Mouse (Mus musculus) G1E-ER4 (cell line): ENCODE data around the gene Ntf5. TPM values are rescaled to one million over a fixed set of nuclear protein-coding genes. Genes with fewer than 3 reads are reported as not detected.
"Not testable (repeated sequence)": the region's sequence is repeated elsewhere in the genome, so short reads cannot be mapped to it uniquely, and the experiment has no call there.

Source experiments
- GATA1 ChIP-seq: IDR thresholded peaks from one replicate; pipeline ENCODE4 v1.8.0; 2012; ENCODE audit warnings: low read length, inconsistent platforms
- polyA plus RNA-seq: library from polyadenylated mRNA; stranded (reverse); fragments of >175 nt; gene quantifications from 2 replicates; pipeline ENCODE4 v1.2.3, GENCODE M21; 2012

Ntf5 gene
- polyA plus RNA-seq, 1 experiment, result 0.04 TPM

DNA sequence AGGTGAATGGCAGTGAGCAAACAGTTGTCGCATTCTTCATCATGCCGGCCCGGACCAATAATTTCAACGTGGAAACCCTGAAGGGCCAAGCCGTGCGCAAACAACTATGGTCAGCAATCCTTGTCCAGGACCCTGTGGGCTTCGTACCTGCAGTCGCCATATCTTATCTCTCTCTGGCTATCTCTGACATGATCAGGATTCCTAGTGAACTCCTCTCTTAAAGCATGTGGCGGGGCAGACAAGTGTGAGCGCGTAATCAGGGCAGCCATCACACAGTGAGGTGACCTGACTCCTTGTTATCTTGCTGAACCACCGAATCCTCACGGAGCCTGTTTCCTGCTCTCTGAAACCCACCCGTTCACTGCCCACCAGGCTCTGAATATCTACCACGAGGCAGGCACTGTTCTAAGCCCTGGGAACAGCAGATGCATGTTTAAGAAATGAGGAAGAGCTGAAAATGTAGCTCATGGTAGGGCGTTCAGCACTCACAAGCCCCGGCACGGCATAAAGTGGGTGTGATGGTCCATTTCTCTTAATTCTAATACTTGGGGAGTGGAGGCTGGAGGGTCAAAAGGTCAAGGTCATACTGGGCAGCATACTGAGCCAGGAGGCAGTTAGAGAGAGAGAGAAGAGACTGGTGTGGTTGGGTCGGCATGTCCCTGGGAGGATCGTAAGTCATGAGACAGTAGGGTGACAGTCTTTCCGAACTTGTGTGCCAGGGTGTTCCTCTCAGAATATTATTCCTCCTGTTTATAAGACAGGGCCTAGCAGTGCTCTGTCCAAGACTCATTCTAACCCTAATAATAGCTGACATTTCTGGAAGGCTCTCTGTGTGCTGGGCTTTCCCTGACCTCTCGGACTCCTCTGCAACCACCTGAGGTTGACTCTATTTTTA lies 30.3 kb downstream of the Ntf5 start:
- peak; percentile 88 for TF ChIP-seq GATA1

DNA sequence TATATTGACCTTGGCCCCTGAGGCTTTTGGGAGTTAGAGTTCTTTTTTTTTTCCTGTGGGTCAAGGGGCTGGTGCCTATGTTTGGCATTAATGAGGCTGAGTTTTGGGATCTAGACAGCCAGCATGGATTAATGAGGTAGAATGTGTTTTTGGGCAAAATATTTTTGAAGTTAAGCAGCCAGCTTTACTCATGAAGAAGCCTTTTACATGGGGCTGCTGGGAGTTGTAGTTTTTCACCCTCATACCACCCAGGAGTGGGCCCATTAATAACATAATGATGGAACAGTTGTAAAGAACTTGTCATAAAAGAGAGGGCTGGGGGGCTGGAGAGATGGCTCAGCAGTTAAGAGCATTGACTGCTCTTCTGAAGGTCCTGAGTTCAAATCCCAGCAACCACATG lies 33.1 kb downstream of the Ntf5 start:
- TF ChIP-seq GATA1, result no peak

DNA sequence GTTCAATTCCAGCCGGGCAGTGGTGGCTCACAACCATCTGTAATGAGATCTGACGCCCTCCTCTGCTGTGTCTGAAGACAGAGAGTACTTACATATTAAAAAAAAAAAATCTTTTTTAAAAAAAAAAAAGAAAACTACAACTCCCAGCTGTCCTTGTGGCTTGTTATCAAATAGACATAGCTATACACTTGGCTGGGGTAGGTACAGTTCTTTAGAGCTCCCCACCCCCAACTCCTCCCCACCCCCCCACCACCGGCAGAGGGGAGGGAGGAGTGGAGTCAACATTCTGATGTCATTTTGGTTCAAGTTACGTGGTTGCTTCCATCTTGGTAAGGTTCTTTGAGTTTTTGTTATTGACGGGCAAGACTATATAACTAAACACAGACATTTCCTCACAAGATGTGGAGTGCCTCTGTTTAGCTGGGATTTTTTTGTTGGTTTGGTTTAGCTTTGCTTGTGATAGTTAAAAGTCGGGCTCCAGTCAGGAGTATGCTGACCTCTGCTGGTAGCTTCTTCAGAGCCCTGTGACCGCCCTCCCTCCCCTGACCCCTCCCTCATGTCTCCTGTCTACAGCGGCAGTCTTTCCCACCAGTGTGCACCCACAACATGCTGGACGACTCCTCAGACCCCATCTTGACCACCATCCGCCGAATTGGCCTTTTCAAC lies 34.0 kb downstream of the Ntf5 start:
- TF ChIP-seq GATA1, result no peak

DNA sequence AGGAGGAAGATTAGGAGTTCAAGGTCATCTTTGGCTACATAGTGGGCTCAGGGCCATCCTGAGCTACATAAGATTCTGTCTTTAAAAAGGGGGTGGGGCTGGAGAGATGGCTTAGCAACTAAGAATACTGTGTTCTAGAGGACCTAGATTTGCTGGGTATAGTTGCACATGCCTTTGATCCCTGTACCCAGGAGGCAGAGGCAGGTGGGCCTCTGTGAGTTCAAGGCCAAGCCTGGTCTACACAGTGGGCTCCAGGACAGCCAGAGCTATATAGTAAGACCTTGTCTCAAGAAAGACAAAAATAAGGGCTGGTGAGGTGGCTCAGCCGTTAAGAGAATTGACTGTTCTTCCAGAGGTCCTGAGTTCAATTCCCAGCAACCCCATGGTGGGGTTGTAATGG lies 36.5 kb downstream of the Ntf5 start:
- TF ChIP-seq GATA1, result no peak

DNA sequence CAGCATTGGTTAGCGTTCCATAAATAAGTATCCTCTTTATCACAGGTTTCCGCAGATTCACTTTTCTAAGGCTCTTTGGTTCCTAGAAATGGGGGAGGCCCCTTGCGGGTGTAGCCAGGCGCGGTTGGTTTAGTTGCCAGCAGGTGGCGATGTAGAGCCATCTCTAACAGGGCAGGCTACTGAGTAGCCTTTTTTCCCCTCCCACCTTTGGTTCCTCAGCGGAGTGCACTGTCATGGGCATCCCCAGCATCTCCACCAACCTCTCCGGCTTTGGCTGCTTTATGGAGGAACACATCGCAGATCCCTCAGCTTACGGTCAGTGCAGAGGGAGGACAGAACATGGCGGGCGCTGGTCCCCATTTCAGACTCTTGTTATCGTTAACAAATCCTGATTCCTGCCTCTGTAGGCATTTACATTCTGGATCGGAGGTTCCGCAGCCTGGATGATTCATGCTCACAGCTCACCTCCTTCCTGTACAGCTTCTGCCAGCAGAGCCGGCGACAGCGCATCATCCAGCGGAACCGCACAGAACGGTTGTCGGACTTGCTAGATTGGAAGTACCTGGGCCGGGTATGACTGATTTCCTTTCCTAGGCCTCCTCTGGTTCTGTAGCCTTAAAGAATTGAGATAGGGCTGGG lies 38.0 kb downstream of the Ntf5 start:
- TF ChIP-seq GATA1, result no peak

DNA sequence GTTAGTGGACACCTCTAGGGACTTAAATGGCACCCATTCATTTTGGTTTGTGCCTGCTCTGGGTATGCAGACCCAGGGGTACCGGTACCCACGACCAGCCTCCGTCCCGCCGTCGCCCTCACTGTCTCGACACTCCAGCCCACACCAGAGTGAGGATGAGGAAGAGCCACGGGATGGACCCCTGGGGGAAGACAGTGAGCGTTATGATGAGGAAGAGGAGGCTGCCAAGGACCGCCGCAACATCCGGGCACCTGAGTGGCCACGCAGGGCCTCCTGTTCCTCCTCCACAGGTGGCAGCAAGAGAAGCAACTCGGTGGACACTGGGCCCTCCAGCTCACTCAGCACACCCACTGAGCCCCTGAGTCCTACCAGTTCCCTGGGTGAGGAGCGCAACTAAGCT lies 41.5 kb downstream of the Ntf5 start:
- TF ChIP-seq GATA1, result no peak

DNA sequence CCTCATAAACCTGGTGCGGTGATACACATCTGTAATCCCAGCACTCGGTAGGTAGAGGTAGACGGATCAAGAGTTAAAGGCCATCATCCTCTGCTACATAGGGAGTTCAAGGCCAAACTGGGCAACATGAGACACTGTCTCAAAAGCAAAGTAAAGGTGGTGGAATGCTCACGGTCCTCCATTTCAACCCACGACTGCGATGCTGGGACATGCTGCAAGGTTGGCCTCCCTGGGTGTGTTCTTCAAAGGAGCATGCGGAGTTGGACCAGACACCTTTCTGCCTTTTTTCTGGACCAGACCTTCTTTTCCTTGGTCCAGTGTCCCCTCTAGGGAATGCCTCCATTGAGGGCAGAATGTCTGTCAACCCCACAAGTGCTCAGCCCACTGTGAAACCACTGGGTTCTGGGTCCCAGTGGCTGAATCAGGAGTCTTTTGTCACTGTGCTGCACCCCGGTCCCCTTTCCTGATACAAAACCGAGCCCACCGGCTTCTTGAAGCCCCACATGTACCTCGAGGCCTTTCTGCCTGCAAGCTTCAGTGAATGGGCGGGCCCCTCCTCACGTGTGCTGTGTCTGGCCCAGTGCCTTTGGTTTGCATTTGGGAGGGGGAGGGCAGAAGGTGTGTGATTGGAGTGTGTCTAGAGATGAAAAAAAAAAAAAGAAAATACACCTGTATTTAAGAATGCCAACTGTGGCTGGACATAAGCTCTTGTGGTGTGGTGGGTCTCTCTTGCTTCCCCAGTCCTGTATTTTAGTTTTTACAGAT lies 42.6 kb downstream of the Ntf5 start:
- TF ChIP-seq GATA1, result no peak

DNA sequence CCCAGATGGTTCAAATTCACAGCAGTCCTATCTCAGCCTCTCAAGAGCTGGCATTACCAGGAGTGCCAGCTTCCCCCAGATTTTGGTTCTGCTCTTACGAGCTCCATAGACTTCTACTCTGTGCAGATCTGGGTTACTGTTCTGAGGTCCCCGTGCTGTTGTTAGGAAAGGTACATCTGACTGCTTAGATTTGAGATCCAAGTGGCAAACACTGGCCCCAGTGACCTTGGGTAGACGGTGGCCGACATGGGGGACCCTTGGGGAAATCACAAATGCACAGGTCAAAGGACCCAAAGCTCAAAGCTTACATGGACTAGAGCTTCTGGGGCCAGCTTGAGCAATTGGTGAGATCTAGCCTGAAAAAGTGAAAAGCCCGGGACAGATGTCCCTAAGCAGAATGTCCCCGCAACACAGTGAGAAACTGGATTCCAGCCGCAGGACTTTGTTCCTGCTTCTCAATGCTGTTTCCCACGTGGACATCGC lies 43.3 kb downstream of the Ntf5 start:
- TF ChIP-seq GATA1, result no peak

DNA sequence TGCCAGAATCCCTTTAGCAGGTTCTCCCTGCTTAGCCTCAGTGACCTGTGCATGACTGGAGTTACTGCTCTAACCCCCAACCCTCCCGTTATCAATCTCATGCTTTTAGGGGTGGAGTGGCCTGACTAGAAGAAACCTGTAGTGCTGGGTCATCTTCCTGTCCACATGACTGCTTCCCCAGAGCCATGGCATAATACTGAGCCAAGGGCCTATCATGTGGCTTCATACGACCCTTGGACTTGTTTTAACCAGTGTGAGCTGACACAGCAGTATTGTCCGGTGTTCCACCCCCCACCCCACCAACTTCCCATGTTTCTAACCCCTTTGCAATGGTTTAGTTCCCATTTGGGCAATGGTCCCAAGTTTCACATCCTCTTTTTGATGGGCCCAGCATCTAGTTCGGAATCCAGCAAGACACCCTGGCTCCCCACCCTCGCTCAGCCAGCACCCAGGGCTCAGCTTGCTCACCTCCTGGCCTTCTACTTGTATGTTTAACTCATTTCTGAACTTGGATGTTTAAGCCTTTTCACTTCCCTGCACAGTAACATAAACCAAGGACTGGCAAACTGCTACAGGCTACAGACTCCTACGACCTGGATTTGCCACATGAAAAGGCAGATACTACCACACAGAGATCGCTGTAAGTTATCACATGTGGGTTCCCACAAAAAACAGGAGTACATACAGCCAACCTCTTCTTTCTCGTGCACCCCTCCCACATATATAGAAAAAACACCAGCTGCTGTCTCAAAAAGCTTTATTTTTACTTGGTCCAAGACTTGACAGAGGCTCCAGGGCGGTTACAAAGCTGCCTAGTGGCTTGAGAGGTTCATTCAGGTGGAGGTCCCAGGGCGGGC lies 43.9 kb downstream of the Ntf5 start:
- TF ChIP-seq GATA1, result no peak

DNA sequence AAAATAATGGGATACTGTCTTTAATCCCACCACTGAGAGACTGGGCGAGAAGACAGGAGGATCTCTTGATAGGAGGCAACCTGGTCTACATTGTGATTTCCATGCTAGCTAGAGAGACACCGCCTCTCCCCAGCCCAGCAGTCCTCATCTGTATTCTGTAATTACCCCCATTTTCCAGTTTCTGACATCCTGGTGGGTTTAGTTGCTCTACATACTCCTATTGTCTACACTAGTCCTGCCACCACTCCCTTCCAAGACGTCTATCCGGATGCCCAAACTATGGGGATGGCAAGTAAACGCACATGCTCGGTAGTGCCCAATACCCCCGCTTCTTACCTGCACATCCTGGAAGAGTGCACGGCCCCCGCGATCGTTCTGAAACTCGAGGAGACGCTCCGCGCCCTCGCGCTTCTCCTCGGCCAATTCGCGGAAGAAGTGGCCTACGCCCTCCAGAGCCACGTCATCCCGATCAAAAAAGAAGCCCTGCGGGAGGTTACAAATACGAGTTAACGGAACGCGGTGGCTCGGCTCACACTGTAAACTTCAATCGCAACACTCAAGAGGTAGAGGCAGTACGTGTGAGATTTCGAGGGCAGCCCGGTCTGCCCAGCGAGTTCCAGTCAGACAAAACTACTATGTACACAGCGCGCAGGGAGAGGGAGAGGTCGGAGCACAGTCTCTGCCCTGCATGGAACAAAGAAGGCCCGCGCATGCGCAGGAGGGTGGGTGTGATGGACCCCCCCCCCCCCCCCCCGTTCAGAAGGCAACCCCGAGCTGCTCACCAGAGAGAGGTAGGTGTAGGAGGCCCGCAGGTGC lies 45.5 kb downstream of the Ntf5 start:
- no peak for TF ChIP-seq GATA1

DNA sequence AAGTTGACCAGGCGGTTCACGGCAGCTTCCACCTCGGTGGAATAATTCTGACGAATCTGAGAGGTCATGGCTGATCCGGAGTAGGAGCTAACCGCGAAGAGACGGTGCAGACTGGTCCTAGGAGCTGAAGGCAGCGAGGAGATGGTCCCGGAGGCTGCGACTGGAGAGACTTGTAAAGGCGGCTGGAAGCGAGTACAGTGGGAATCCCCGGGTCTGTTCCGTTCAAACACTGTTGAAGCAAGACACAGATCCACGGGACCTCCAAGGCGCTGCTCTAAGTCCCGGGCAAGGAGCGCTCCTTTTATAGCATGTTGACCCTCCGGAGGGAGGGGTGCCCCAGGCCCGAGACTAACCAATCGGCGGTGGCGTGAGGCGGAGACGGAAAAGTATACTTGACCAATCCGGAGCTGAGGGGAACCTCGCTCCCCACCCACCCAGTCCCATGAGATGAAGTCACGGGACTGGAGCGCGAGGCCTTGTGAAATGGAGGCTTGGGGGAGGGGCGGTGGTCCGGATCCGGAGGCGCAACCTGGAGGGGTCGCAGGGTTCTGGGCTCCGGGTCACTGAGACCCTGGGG lies 46.2 kb downstream of the Ntf5 start, which contains the start of gene Ftl1:
Ftl1 (minus strand) TSS at position 321 of the 577 bp plus-strand sequence.
- not testable (repeated sequence) for TF ChIP-seq GATA1

DNA sequence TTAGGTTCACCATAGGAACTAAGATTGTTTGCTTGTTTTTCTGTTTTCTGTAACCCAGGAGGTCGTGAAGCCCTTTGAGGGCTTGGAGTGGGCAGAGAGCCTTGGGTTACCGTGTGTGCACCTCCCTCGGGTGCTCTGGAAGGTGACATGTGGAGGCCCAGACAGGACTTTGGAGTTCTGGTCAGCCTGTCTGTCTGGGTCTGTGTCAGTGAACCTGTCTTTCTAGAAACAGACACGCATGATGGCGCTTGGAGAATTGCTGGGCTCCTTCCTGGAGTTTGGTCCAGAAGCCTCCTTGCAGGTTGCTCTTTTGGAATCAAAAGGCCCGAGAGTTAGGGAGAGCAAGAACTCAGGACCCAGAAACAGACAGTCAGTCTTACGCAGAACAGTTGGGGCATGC lies 46.9 kb downstream of the Ntf5 start:
- no peak for TF ChIP-seq GATA1

DNA sequence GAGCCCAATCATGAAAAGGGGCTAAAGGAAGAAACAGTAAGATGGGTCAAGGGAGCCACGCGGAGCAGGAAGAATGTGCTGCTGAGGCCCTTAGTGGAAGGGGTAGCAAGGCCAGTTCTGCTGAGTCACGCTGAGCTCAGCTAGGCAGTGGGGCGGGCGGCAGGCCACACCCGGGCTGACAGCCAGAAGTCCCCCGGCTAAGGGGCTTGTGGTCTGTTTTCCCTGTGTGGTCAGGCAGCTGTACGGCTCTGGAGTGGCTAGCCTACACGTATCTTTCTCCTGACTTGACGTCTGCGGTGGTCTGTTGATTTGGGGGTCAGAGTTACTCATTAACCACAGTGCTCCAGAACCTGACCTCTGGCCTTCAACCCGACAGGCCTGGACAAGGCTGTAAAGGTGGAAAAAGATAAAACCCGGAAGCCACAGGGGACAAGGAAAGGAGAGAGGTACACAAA lies 47.4 kb downstream of the Ntf5 start:
- no peak for TF ChIP-seq GATA1
